Mouse (Mus musculus) heart, postnatal 25 days (tissue): Measurements from ENCODE around the gene Olfr15. TPM values are rescaled to one million over a fixed set of nuclear protein-coding genes. Genes with fewer than 3 reads are reported as not detected.

ENCODE experiments used
- DNase-seq: peaks from one replicate; pipeline ENCODE4 v3.0.0; 2022; ENCODE audit warnings: low spot score
- intact Hi-C: fragments of 180-260 bp; cut with DNase I; formaldehyde crosslinking; loops from one replicate; pipeline ENCODE4 v1.15.1; 2025
- total RNA-seq, 2 experiments: library from RNA; stranded (reverse); gene quantifications; 2 replicates each; pipeline ENCODE4 v1.2.3; 2021

Gene Olfr15
- total RNA-seq, 2 experiments from 2014 or later = not detected

DNA sequence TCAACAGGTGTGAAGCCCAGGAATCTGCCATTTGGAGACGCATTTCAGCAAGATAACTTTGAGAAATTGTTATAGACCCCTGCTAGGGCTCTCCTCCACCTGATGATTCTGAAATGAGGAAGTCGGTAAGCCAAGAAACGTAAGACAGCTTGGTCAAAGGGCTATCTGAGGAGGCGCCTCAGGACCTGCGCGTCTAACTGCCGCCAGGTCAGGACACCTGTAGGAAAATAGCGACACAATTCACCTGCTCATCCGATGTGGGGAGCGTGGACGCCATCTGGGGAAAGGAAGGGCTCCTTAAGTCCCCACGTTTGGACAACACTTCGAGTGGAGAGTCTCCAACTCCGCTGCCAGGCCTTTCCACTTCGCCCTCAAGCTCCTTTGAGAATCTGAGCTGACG is 41.1 kb downstream of the Olfr15 start:
- intact Hi-C loops = no loop called here
- DNase-seq = no peak

DNA sequence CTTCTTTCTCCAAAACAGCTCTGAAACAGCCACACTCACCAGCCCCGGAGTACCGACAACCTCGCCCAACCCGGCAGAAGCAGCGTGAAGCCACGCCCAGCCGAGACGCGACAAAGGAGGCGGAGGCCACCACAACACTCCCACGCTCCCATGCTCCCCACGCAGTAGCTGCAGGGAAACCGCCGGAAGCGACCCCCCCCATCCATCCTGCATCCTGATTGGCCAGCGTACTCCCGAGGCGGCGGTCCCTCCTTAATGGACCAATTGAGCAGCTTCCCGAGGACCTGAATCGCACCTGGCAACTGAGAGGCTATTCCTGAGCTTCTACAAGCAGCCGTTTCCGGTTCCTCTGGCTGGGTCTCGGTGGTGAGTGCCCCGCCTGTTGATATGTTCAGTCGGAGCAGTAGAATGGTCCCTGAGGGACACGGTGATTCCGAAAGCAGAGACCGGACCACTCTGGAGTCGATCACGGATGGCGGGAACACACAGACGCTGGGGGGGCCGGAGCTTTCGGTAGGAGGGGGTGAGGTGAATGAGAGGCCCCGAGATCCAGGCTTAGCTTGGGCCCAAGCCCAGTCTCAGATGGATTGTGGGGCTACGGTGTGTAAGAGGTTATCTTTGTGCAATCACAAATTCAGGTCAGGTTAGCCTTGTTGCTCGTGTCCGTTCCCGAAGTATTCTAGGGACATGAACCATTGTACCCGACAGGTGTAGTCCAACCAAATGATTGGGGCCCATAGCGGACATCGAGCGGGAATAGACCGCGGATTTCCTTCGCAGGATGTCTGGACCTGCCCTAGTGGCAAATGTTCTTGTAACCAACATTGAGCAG is 41.8 kb downstream of the Olfr15 start, which contains the start of gene Naa60:
Gene Naa60 (plus strand): TSS at position 160 of the 832 bp plus-strand sequence.
- peak; percentile 84 for DNase-seq
- intact Hi-C loops = no loop called here

GRCm38 (mm10) chr16:3876346-3876745 is 45.7 kb downstream of the Olfr15 start:
- no peak for DNase-seq
- intact Hi-C loops = no loop called here

DNA sequence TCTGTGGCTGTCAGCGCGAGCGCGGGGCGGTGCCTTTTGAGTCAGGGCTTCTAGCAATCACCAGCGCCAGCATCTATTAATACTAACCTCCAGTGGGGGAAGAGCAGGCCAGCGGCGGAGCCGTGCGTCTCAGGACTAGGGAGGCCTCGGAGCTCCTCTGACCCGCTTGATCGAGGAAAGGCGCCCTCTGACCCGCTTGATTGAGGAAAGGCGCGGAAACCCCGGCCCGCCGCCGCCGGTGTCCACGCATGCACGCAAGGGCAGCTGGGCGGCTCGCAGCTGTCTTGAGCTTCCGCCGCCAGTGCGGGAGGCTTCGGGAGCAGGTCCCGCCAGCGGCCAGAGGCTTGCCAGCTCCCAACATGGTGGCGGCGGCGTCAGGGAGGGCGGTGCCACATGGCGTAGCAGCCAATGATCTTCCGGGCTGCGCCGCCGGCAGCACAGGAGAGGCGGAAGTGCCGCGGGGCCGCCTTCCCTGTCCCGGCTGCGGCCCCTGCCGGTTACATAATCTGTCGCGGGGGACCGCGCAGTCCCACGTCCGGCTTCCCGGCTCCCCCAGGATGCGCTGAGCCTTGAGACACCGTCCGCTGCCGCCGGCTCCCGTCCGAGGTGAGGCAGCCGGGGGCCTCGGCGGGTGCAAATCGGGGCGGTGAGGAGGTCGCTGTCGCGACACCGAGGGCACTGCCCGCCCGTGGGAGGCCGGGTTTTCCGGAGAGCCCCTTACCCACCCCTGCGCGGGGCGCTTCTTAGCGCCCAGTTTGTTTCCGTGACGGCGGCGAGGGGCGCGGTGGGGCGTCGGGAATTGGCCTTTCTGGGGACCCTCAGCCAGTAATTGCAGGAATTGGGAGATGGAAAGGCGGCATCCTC is 53.8 kb downstream of the Olfr15 start, which contains the start of the genes Zfp597 and Gm20695:
Gene Zfp597 (minus strand): TSS at position 361 of the 864 bp plus-strand sequence.
Gene Gm20695 (plus strand): TSS at position 448 of the 864 bp plus-strand sequence.
- DNase-seq = peak; percentile 92
- intact Hi-C loops = loop anchor here (1.0 to 5.0 kb wide), 2 partner anchors 24 to 37 kb away; partner anchors contain the start of genes 1700037C18Rik, Cluap1 and Zfp174

DNA sequence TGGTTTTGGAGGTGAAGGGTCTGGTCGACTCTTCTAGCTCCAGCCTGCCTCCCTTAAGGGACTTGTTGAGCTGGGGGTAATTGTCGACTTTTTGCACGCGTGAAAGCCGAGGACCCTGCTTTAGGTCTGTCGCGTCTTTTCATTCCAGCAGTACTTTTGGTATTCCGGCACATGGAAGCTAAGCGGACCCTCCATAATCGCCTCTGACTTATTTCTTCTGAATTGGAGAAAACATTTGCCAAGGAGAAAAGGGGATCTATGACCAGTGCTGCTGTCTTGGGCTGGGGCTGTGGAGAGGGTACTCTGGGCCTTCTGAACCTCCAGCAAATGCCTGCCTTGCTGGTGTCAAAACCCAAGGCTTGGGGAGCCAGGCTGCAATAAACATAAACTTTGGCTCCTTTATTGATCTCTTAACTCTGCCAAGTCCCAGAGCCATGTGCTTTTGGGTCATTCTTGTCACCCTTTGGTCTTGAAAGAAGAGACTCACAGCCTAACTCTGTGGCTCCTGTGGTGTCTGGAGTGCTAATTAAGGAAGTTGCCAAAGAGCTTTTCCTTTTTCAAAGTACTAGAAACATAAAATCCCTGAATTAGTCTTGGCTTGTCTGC is 54.5 kb downstream of the Olfr15 start:
- DNase-seq = no peak
- intact Hi-C loops = no loop called here

GRCm38 (mm10) chr16:3891621-3892295 is 61.1 kb downstream of the Olfr15 start:
- intact Hi-C loops = no loop called here
- no peak for DNase-seq

- DNase-seq = no peak
- intact Hi-C loops = no loop called here
Observed at GRCm38 (mm10) chr16:3893739-3894138, 63.1 kb downstream of the Olfr15 start.

Other genes starting within 250 kb of the Olfr15 start
- not detected for gene Olfr161, start 239.8 kb upstream of the Olfr15 start, total RNA-seq
- not detected for gene Mefv, start 112.8 kb upstream of the Olfr15 start, total RNA-seq
- gene Zfp263, start 86.8 kb upstream of the Olfr15 start, total RNA-seq = 1 to 10 TPM; 7.7 to 9.5 TPM
- gene Zfp174, start 16.4 kb downstream of the Olfr15 start, total RNA-seq = 1 to 10 TPM; 1.3 to 1.6 TPM
- 10 to 100 TPM; 47.9 to 53.7 TPM for gene Naa60, start 41.5 kb downstream of the Olfr15 start, total RNA-seq
- 10 to 100 TPM in 1 of 2 experiments, 1 to 10 TPM in 1; 9.6 to 13.5 TPM for gene Zfp597, start 53.7 kb downstream of the Olfr15 start, total RNA-seq
- gene Gm20695, start 53.8 kb downstream of the Olfr15 start, total RNA-seq = not detected
- 1 to 10 TPM; 3.0 to 3.7 TPM for gene 1700037C18Rik, start 77.8 kb downstream of the Olfr15 start, total RNA-seq
- gene Cluap1, start 77.9 kb downstream of the Olfr15 start, total RNA-seq = 10 to 100 TPM in 1 of 2 experiments, 1 to 10 TPM in 1; 9.1 to 11.8 TPM
- 1 to 10 TPM; 1.1 to 1.6 TPM for gene Nlrc3, start 145.8 kb downstream of the Olfr15 start, total RNA-seq
- gene Slx4, start 172.9 kb downstream of the Olfr15 start, total RNA-seq = 1 to 10 TPM; 9.0 to 9.1 TPM
- gene Dnase1, start 206.1 kb downstream of the Olfr15 start, total RNA-seq = not detected
- gene Trap1, start 246.9 kb downstream of the Olfr15 start, total RNA-seq = 100 to 1,000 TPM; 144 to 148 TPM